Mouse (Mus musculus): ENCODE data around the gene Prkca. TPM values are rescaled to one million over a fixed set of nuclear protein-coding genes. Genes with fewer than 3 reads are reported as not detected.

Gene Prkca
- polyA plus RNA-seq, 1 experiment from 2014 or later, result 2.5 TPM

DNA sequence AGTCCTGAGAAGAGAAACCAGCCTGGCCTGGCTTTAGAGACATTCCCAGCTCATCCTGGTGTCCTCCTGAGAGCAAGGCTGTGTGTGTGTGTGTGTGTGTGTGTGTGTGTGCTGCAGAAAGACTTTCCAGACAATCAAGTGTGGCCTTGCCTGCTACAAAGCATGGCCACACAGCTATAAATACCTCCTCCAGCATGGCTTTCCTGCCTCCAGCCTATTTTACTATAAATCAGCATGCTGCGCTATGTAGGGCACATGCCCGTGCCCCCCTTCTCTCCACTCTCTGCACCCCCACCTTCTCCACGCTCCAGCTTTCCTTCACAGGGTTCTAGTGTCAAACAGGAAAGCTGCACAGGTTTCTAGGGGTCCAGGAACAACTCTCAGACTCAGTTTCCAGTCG lies 448.1 kb downstream of the Prkca start:
- Histone ChIP-seq H3K4me1 (replicated peaks) (no peaks in the 10 kb centered on the region), H3K4me2 (no peak overlapping the region), H3K9me3 (replicated peaks) (no peaks in the 10 kb centered on the region), H3K4me3 (replicated peaks) (no peak overlapping the region), H3K36me3 (replicated peaks) (no peaks in the 10 kb centered on the region), H3K27ac (replicated peaks) (no peak overlapping the region), H3K27me3 (no peaks in the 10 kb centered on the region), H3K9ac (no peak overlapping the region)
- ATAC-seq (ENCODE audit: insufficient read depth), result no peak
- 50% methylated on average over 4 of the region's 4 CpGs for WGBS (ENCODE audit: insufficient replicate concordance)

DNA sequence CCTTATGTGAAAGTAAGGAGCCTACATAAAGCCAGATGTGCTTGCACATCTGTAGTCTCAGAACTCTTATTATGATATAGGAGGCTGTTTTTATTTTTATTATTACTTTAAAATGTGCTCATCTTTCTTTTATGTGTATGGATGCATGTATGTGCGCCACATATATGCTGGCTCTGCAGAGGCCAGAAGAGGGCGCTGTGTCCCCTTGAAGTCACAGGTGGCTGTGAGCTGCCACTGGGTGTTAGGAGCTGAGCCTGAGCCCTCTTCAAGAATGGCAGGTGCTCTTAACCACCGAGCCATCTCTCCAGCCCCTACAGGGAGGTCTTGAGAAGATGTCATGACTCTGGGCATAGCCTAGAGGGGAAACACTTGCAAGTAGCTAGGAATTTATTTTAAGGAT lies 452.4 kb downstream of the Prkca start:
- no peak overlapping the region for H3K9ac ChIP-seq
- no peaks in the 10 kb centered on the region for H3K36me3 ChIP-seq (replicated peaks)
- 71% methylated on average over 3 of the region's 3 CpGs for WGBS (ENCODE audit: insufficient replicate concordance)
- no peak overlapping the region for H3K4me3 ChIP-seq (replicated peaks)
- no peak for ATAC-seq (ENCODE audit: insufficient read depth)
- no peaks in the 10 kb centered on the region for H3K9me3 ChIP-seq (replicated peaks)
- no peaks in the 10 kb centered on the region for H3K27me3 ChIP-seq
- no peak overlapping the region for H3K4me2 ChIP-seq
- H3K4me1 ChIP-seq (replicated peaks), result no peaks in the 10 kb centered on the region
- no peak overlapping the region for H3K27ac ChIP-seq (replicated peaks)

DNA sequence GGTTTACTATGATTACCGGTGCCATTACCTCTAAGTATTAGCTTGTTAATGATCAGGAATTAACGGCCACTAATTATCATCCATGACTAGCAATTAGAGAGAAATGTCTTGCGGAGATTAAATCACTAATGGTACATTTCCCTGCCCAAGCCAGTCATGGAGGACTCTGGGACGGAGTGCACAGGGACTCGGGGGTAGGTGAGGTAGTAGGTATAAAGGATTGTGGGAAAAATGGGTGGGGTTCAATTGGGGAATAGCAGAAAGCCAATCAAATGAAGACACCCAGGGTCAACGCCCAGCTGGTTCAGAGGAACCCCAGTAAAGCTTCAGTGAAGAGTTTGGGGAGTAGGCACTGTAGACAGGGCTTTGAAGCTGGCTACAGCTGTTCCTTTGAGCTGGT lies 456.4 kb downstream of the Prkca start:
- no peak overlapping the region for H3K4me2 ChIP-seq
- H3K27me3 ChIP-seq, result no peaks in the 10 kb centered on the region
- H3K36me3 ChIP-seq (replicated peaks), result no peaks in the 10 kb centered on the region
- no peak overlapping the region for H3K27ac ChIP-seq (replicated peaks)
- no peaks in the 10 kb centered on the region for H3K4me1 ChIP-seq (replicated peaks)
- H3K9ac ChIP-seq, result no peak overlapping the region
- no peaks in the 10 kb centered on the region for H3K9me3 ChIP-seq (replicated peaks)
- no peak for ATAC-seq (ENCODE audit: insufficient read depth)
- WGBS (ENCODE audit: insufficient replicate concordance), result 73% methylated on average over 6 of the region's 6 CpGs
- H3K4me3 ChIP-seq (replicated peaks), result no peak overlapping the region

Small RNAs within 50 kb of the gene (microRNA-seq; reads per million reads assigned to microRNA genes)
- not detected for gene Mir7223

Other genes with a start within 250 kb of the Prkca start
- 589 and 735 TPM in 2 replicates for gene Apoh, start 574 bp downstream of the Prkca start, polyA plus RNA-seq (2015; fragmentation: Nextera tagmentation; extraction: Ambion mirVana)
- 1.3 and 1.4 TPM in 2 replicates for gene Cep112, start 81.3 kb upstream of the Prkca start, polyA plus RNA-seq (2015; fragmentation: Nextera tagmentation; extraction: Ambion mirVana)